Mouse (Mus musculus) CH12.LX (cell line): ENCODE results near the gene Lif. TPM values are rescaled to one million over a fixed set of nuclear protein-coding genes. Genes with fewer than 3 reads are reported as not detected.

ENCODE experiments used
- DNase-seq: peaks from one replicate; pipeline ENCODE4 v3.0.0-alpha.2; 2013; ENCODE audit errors: extremely low read depth
- H3K27ac ChIP-seq: 2 replicates; pipeline ENCODE4 v1.5.1; 2012; ENCODE audit warnings: low read depth, mild to moderate bottlenecking, control low read depth, moderate library complexity; ENCODE audit not compliant: insufficient read depth
- H3K27me3 ChIP-seq: replicated peaks from 2 replicates; pipeline ENCODE3; 2012; ENCODE audit warnings: inconsistent platforms
- H3K36me3 ChIP-seq, 2 experiments: replicated peaks in 1 of 2; 2 replicates each; pipeline versions ENCODE3 to v1.6.1; 2012; ENCODE audit warnings: inconsistent platforms in 1 of 2, low read length in 1 of 2, mild to moderate bottlenecking in 1 of 2, mixed read lengths in 1 of 2, moderate library complexity in 1 of 2; ENCODE audit not compliant: control insufficient read depth in 1 of 2, insufficient read depth in 1 of 2
- H3K4me1 ChIP-seq, 2 experiments: 2 replicates each; pipeline ENCODE4 v1.6.1; 2012; ENCODE audit warnings: inconsistent platforms in 1 of 2, moderate library complexity in 1 of 2; ENCODE audit not compliant: insufficient read depth in 2 of 2, control insufficient read depth in 1 of 2
- H3K4me2 ChIP-seq: 2 replicates; pipeline ENCODE4 v1.6.1; 2012; ENCODE audit warnings: low read depth, mild to moderate bottlenecking, control low read depth; ENCODE audit not compliant: poor library complexity, insufficient read depth, severe bottlenecking
- H3K4me3 ChIP-seq, 3 experiments: fragments of 150-350 bp in 1 of 3; sonication (generic) in 1 of 3; replicated peaks in 1 of 3; 2 replicates each; pipeline versions ENCODE3 to v1.5.1; 2011 to 2012; ENCODE audit warnings: low read depth in 2 of 3, low read length in 2 of 3, mild to moderate bottlenecking in 2 of 3, moderate library complexity in 2 of 3, control low read depth in 1 of 3, improper control_type of control experiment in 1 of 3, inconsistent platforms in 1 of 3, mixed read lengths in 1 of 3; ENCODE audit not compliant: poor library complexity in 1 of 3
- H3K79me2 ChIP-seq: replicated peaks from 2 replicates; pipeline ENCODE4 v1.6.1; 2012; ENCODE audit warnings: mild to moderate bottlenecking, moderate library complexity; ENCODE audit not compliant: control insufficient read depth, poor library complexity, insufficient read depth, severe bottlenecking; ENCODE audit errors: extremely low read depth
- H3K9ac ChIP-seq: 2 replicates; pipeline ENCODE4 v1.6.1; 2012; ENCODE audit warnings: low read depth, mild to moderate bottlenecking, control low read depth, moderate library complexity; ENCODE audit not compliant: insufficient read depth
- H3K9me3 ChIP-seq: replicated peaks from 2 replicates; pipeline ENCODE3; 2012; ENCODE audit warnings: low read length, inconsistent platforms, mixed read lengths
- BHLHE40 ChIP-seq: IDR thresholded peaks from 2 replicates; pipeline ENCODE4 v1.6.1; 2011; ENCODE audit warnings: mild to moderate bottlenecking, low read depth, low read length, improper control_type of control experiment
- ETS1 ChIP-seq: conservative IDR thresholded peaks from 2 replicates; pipeline ENCODE4 v1.6.1; 2012; ENCODE audit warnings: low read depth, mild to moderate bottlenecking, inconsistent platforms, low read length, improper control_type of control experiment, moderate library complexity
- IRF4 ChIP-seq: IDR thresholded peaks from 2 replicates; pipeline ENCODE4 v1.6.1; 2014; ENCODE audit warnings: low read depth, mild to moderate bottlenecking, inconsistent platforms, low read length, improper control_type of control experiment
- MXI1 ChIP-seq: IDR thresholded peaks from 2 replicates; pipeline ENCODE4 v1.6.1; 2011; ENCODE audit warnings: mild to moderate bottlenecking, low read depth, low read length, improper control_type of control experiment
- MYC ChIP-seq: IDR thresholded peaks from 2 replicates; pipeline ENCODE4 v1.6.1; 2011; ENCODE audit warnings: low read depth, mild to moderate bottlenecking, improper control_type of control experiment, low read length
- NELFE ChIP-seq: IDR thresholded peaks from 2 replicates; pipeline ENCODE4 v1.6.1; 2011; ENCODE audit warnings: low read depth, low read length, improper control_type of control experiment
- NRF1 ChIP-seq: IDR thresholded peaks from 2 replicates; pipeline ENCODE4 v1.6.1; 2014; ENCODE audit warnings: low read depth, mild to moderate bottlenecking, inconsistent platforms, low read length, improper control_type of control experiment, moderate library complexity
- RAD21 ChIP-seq: IDR thresholded peaks from 2 replicates; pipeline ENCODE4 v1.6.1; 2011; ENCODE audit warnings: low read depth, mild to moderate bottlenecking, low read length, improper control_type of control experiment, moderate library complexity
- TBP ChIP-seq: conservative IDR thresholded peaks from 2 replicates; pipeline ENCODE4 v1.6.1; 2011; ENCODE audit warnings: low read depth, low read length, improper control_type of control experiment
- dilution Hi-C: fragments of 300-500 bp; cut with MboI; formaldehyde crosslinking; loops from 2 replicates; pipeline ENCODE4 v1.14.3; 2020; ENCODE audit warnings: low sequenced_read_pairs; ENCODE audit not compliant: extremely low pct_unique_long_range_greater_than_20kb, extremely low pct_ligation_motif_present
- in situ Hi-C: fragments of 300-500 bp; cut with MboI; formaldehyde crosslinking; loops from 3 replicates; pipeline ENCODE4 v1.14.3; 2019; ENCODE audit warnings: low sequenced_read_pairs, low pct_ligation_motif_present, low pct_unique_long_range_greater_than_20kb, mixed read lengths
- polyA plus RNA-seq: library from polyadenylated mRNA; unstranded; fragments of >175 nt; gene quantifications from 2 replicates; pipeline ENCODE4 v1.2.1, GENCODE M21; 2012; ENCODE audit warnings: low read depth; ENCODE audit not compliant: insufficient read length
- total RNA-seq, 2 experiments: library from RNA; depleted of rRNA; stranded (reverse); fragments of 300-350 nt in 1 of 2; fragments of >200 nt in 1 of 2; gene quantifications; 2 replicates each; pipeline ENCODE4 v1.2.3; 2012 to 2014

The Lif gene
- total and polyA plus RNA-seq, 3 experiments = 0.05 to 1.8 (median 0.17) TPM

- H3K36me3 ChIP-seq = no peaks in the 10 kb centered on the region
- in situ Hi-C loops = no loop called here
- H3K9me3 ChIP-seq = no peaks in the 10 kb centered on the region
- no peaks in the 10 kb centered on the region for H3K27me3 ChIP-seq
- peaks cover 13 to 21% of the 10 kb centered on the region in 2 experiments for H3K4me1 ChIP-seq
- no peak for DNase-seq
- TF ChIP-seq TBP (no peak), BHLHE40 (peak; percentile 60), ETS1 (0 out of 2 replicates have a peak, but pooled peaks have one; percentile 34), IRF4 (peak; percentile 40; the same call in 1 of the 2 replicates)
- dilution Hi-C loops = no loop called here
- H3K4me3 ChIP-seq = no peak overlapping the region
- no peak overlapping the region for H3K9ac ChIP-seq
- H3K79me2 ChIP-seq = no peaks in the 10 kb centered on the region
- no peak overlapping the region for H3K27ac ChIP-seq
- peak overlapping the region; percentile 65 for H3K4me2 ChIP-seq
Observed at GRCm38 (mm10) chr11:4289280-4289679, 31.9 kb downstream of the Lif start.

GRCm38 (mm10) chr11:4291639-4292038, 34.3 kb downstream of the Lif start:
- no peaks in the 10 kb centered on the region for H3K36me3 ChIP-seq
- no peaks in the 10 kb centered on the region for H3K79me2 ChIP-seq
- H3K9ac ChIP-seq = no peak overlapping the region
- H3K9me3 ChIP-seq = no peaks in the 10 kb centered on the region
- H3K27me3 ChIP-seq = no peaks in the 10 kb centered on the region
- H3K4me3 ChIP-seq = no peak overlapping the region
- in situ Hi-C loops (no loop called here), dilution Hi-C loops (no loop called here)
- peaks cover 21 to 34% of the 10 kb centered on the region in 2 experiments for H3K4me1 ChIP-seq
- no peak overlapping the region for H3K4me2 ChIP-seq
- H3K27ac ChIP-seq = no peak overlapping the region
- DNase-seq = no peak
- TF ChIP-seq RAD21 = no peak

GRCm38 (mm10) chr11:4292224-4292887, 35.0 kb downstream of the Lif start:
- no peaks in the 10 kb centered on the region for H3K9me3 ChIP-seq
- H3K4me1 ChIP-seq = peaks cover 27 to 41% of the 10 kb centered on the region in 2 experiments
- dilution Hi-C loops (no loop called here), in situ Hi-C loops (no loop called here)
- H3K4me3 ChIP-seq = no peak overlapping the region
- DNase-seq = no peak
- no peak for TF ChIP-seq NELFE
- no peak overlapping the region for H3K27ac ChIP-seq
- no peaks in the 10 kb centered on the region for H3K36me3 ChIP-seq
- no peaks in the 10 kb centered on the region for H3K27me3 ChIP-seq
- no peak overlapping the region for H3K4me2 ChIP-seq
- H3K79me2 ChIP-seq = no peaks in the 10 kb centered on the region
- no peak overlapping the region for H3K9ac ChIP-seq

- H3K79me2 ChIP-seq = no peaks in the 10 kb centered on the region
- peaks cover 31 to 46% of the 10 kb centered on the region in 2 experiments for H3K4me1 ChIP-seq
- no peaks in the 10 kb centered on the region for H3K36me3 ChIP-seq
- no peaks in the 10 kb centered on the region for H3K27me3 ChIP-seq
- no peak overlapping the region for H3K27ac ChIP-seq
- no peak for DNase-seq
- H3K9me3 ChIP-seq = no peaks in the 10 kb centered on the region
- H3K4me3 ChIP-seq = no peak overlapping the region
- dilution Hi-C loops = no loop called here
- TF ChIP-seq MXI1 (no peak), MYC (no peak), NRF1 (no peak)
- H3K9ac ChIP-seq = no peak overlapping the region
- in situ Hi-C loops = no loop called here
- no peak overlapping the region for H3K4me2 ChIP-seq
Observed at GRCm38 (mm10) chr11:4292888-4293247, 35.5 kb downstream of the Lif start.
